Mouse (Mus musculus) c-Kit-negative CD71-positive TER-119-positive erythroid progenitor cells, embryonic 14.5 days (primary cell): ENCODE results near the gene Golph3l.
"Not testable (repeated sequence)": the region's sequence is repeated elsewhere in the genome, so short reads cannot be mapped to it uniquely, and the experiment has no call there.

ENCODE experiments used
- DNase-seq: peaks from one replicate; pipeline ENCODE4 v3.0.0-alpha.2; 2013; ENCODE audit warnings: low read depth, low spot score

Golph3l gene

GRCm38 (mm10) chr3:95588604-95589086, at the start of gene Golph3l:
Golph3l (plus strand) TSS chr3:95588934.
- DNase-seq, result peak; percentile 94

GRCm38 (mm10) chr3:95538936-95539335, 49.8 kb upstream of the Golph3l start:
- no peak for DNase-seq

GRCm38 (mm10) chr3:95539837-95540236, 48.9 kb upstream of the Golph3l start:
- DNase-seq, result no peak

- not testable (repeated sequence) for DNase-seq
Observed at GRCm38 (mm10) chr3:95541186-95541585, 47.5 kb upstream of the Golph3l start.

GRCm38 (mm10) chr3:95542171-95542570, 46.6 kb upstream of the Golph3l start:
- no peak for DNase-seq

- DNase-seq, result no peak
Observed at GRCm38 (mm10) chr3:95542981-95543380, 45.8 kb upstream of the Golph3l start.

GRCm38 (mm10) chr3:95550176-95550575, 38.6 kb upstream of the Golph3l start:
- no peak for DNase-seq

- DNase-seq, result no peak
Observed at GRCm38 (mm10) chr3:95553986-95554385, 34.7 kb upstream of the Golph3l start.

GRCm38 (mm10) chr3:95559437-95559836, 29.3 kb upstream of the Golph3l start, which contains the start of gene Hormad1:
Hormad1 (plus strand) TSS chr3:95559677.
- DNase-seq, result no peak

GRCm38 (mm10) chr3:95560738-95561137, 28.0 kb upstream of the Golph3l start:
- no peak for DNase-seq

GRCm38 (mm10) chr3:95561826-95562225, 26.9 kb upstream of the Golph3l start:
- no peak for DNase-seq

GRCm38 (mm10) chr3:95569585-95569984, 19.1 kb upstream of the Golph3l start:
- no peak for DNase-seq

- no peak for DNase-seq
Observed at GRCm38 (mm10) chr3:95587754-95588603, 755 bp upstream of the Golph3l start.

- DNase-seq, result no peak
Observed at GRCm38 (mm10) chr3:95598734-95599133, 10.0 kb downstream of the Golph3l start.

- no peak for DNase-seq
Observed at GRCm38 (mm10) chr3:95601287-95601686, 12.6 kb downstream of the Golph3l start.

- DNase-seq, result no peak
Observed at GRCm38 (mm10) chr3:95606096-95606495, 17.4 kb downstream of the Golph3l start.

GRCm38 (mm10) chr3:95609195-95609594, 20.5 kb downstream of the Golph3l start:
- DNase-seq, result no peak

GRCm38 (mm10) chr3:95613996-95614395, 25.3 kb downstream of the Golph3l start:
- no peak for DNase-seq

- DNase-seq, result no peak
Observed at GRCm38 (mm10) chr3:95618511-95618910, 29.8 kb downstream of the Golph3l start.

- DNase-seq, result no peak
Observed at GRCm38 (mm10) chr3:95621241-95621640, 32.5 kb downstream of the Golph3l start.

- DNase-seq, result not testable (repeated sequence)
Observed at GRCm38 (mm10) chr3:95622421-95622820, 33.7 kb downstream of the Golph3l start.

GRCm38 (mm10) chr3:95623551-95623950, 34.8 kb downstream of the Golph3l start:
- no peak for DNase-seq

GRCm38 (mm10) chr3:95623991-95624515, 35.3 kb downstream of the Golph3l start:
- DNase-seq, result not testable (repeated sequence)
